In the genomic region with DNA sequence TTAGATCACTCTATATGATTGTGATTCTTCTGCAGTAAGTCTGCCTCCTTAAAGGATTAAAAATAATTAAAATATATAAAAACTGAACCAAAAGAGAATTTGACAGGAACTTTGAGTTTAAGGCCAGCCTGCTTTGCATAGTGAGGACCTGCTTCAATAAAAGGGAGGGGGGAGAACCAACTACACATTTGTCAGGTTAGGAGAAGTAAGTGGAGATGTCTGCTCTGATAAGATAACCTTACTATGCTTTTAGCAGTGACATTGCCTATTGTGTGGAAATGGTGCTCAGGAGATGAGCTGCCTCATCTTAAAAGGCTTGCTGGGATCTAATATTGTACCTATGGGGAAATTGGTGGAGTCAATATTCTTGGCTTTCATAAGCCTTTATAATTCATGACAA, we compare ENCODE assay signal across 42 mouse cellular contexts. TPM values are rescaled to one million over a fixed set of nuclear protein-coding genes. Genes with fewer than 3 reads are reported as not detected.
"Had no signal": no experiment of that assay in that cellular context is flagged by ENCODE, and none has a peak within 500 bp of the region (broad histone marks: within the 10 kb centered on the region; RNA-seq: fewer than 3 reads in every experiment).

No protein-coding gene starts in this region.

- H3K27me3 ChIP-seq: limb, embryonic 12.5 days; limb, embryonic 13.5 days; limb, embryonic 15.5 days; liver, embryonic 12.5 days; liver, embryonic 13.5 days; liver, embryonic 15.5 days; lung, embryonic 15.5 days; megakaryocyte, embryonic 14.5 days; midbrain, embryonic 12.5 days; midbrain, embryonic 13.5 days; midbrain, embryonic 15.5 days; neural tube, embryonic 12.5 days had no signal

- DNase-seq: left cerebral cortex, postnatal 4 days; liver; liver, embryonic 13.5 days; liver, postnatal 0 days; lung, adult 18-20 months; lung, adult 2 months; lung, embryonic 14.5 days; lung, postnatal 10 days; lung, postnatal 14 days; lung, postnatal 36 days; lung, postnatal 4 days; midbrain, embryonic 14.5 days had no signal

- ATAC-seq: liver, embryonic 12.5 days; liver, postnatal 0 days; lung, postnatal 0 days; midbrain, embryonic 13.5 days; midbrain, embryonic 15.5 days; midbrain, embryonic 16.5 days had no signal

- H3K9me3 ChIP-seq: limb, embryonic 10.5 days; limb, embryonic 12.5 days; limb, embryonic 13.5 days; limb, embryonic 15.5 days; liver, embryonic 12.5 days; liver, embryonic 13.5 days; liver, embryonic 15.5 days; lung, embryonic 15.5 days; megakaryocyte, embryonic 14.5 days; midbrain, embryonic 10.5 days; midbrain, embryonic 12.5 days; midbrain, embryonic 13.5 days; midbrain, embryonic 15.5 days; neural tube, embryonic 12.5 days had no signal

- H3K4me1 ChIP-seq: limb, embryonic 10.5 days; limb, embryonic 12.5 days; limb, embryonic 13.5 days; limb, embryonic 15.5 days; liver, embryonic 13.5 days; liver, embryonic 15.5 days; lung, embryonic 15.5 days; megakaryocyte, embryonic 14.5 days; midbrain, embryonic 10.5 days; midbrain, embryonic 12.5 days; midbrain, embryonic 13.5 days; midbrain, embryonic 15.5 days; neural tube, embryonic 12.5 days had no signal

- H3K4me3 ChIP-seq: limb, embryonic 10.5 days; limb, embryonic 12.5 days; limb, embryonic 13.5 days; limb, embryonic 15.5 days; liver, embryonic 12.5 days; liver, embryonic 13.5 days; liver, embryonic 15.5 days; lung, embryonic 15.5 days; megakaryocyte, embryonic 14.5 days; midbrain, embryonic 10.5 days; midbrain, embryonic 12.5 days; midbrain, embryonic 13.5 days; midbrain, embryonic 15.5 days; myocyte; neural tube, embryonic 12.5 days had no signal

- H3K27ac ChIP-seq: limb, embryonic 10.5 days; limb, embryonic 12.5 days; limb, embryonic 13.5 days; limb, embryonic 15.5 days; liver, embryonic 12.5 days; liver, embryonic 13.5 days; liver, embryonic 14.5 days; liver, embryonic 15.5 days; lung, embryonic 15.5 days; macrophage; midbrain, embryonic 10.5 days; midbrain, embryonic 12.5 days; midbrain, embryonic 13.5 days; midbrain, embryonic 15.5 days; neural tube, embryonic 12.5 days had no signal

- H3K9ac ChIP-seq: limb, embryonic 12.5 days; limb, embryonic 13.5 days; limb, embryonic 15.5 days; liver, embryonic 12.5 days; liver, embryonic 13.5 days; liver, embryonic 14.5 days; liver, embryonic 15.5 days; liver, postnatal 0 days; lung, embryonic 14.5 days; lung, embryonic 15.5 days; midbrain, embryonic 12.5 days; midbrain, embryonic 13.5 days; midbrain, embryonic 15.5 days; neural tube, embryonic 12.5 days had no signal

RNA-seq across cellular contexts. Expression of a gene that starts 17.2 kb away (rescaled TPM):
- total RNA-seq: left cerebral cortex, postnatal 10 days; left cerebral cortex, postnatal 14 days; left cerebral cortex, postnatal 36 days; left cerebral cortex, postnatal 4 days; liver, adult 2 months; megakaryocyte-erythroid progenitor cell, adult 5-6 weeks; midbrain, postnatal 0 days had no signal
- polyA plus RNA-seq: limb, embryonic 11.5 days; limb, embryonic 12.5 days; limb, embryonic 13.5 days; limb, embryonic 15.5 days; liver, adult 2 months; liver, embryonic 11.5 days; liver, embryonic 12.5 days; liver, embryonic 13.5 days; liver, embryonic 15.5 days; liver, embryonic 16.5 days; liver, postnatal 0 days; lung, adult 2 months; lung, embryonic 14.5 days; lung, embryonic 15.5 days; lung, embryonic 16.5 days; lung, postnatal 0 days; macrophage; midbrain, embryonic 10.5 days; midbrain, embryonic 11.5 days; midbrain, embryonic 12.5 days; midbrain, embryonic 13.5 days; midbrain, embryonic 14.5 days; midbrain, embryonic 15.5 days; midbrain, embryonic 16.5 days; midbrain, postnatal 0 days; neural tube, embryonic 11.5 days; neural tube, embryonic 12.5 days had no signal
